Mouse (Mus musculus): ENCODE measurements around the gene Spn.
A peak's percentile ranks its signal among the peaks of the same experiment; 100 is the strongest.

Gene Spn

GRCm38 (mm10) chr7:127140623-127141404 is 3.2 kb upstream of the Spn start:
- DNase-seq (ENCODE audit: low spot score), result no peak

DNA sequence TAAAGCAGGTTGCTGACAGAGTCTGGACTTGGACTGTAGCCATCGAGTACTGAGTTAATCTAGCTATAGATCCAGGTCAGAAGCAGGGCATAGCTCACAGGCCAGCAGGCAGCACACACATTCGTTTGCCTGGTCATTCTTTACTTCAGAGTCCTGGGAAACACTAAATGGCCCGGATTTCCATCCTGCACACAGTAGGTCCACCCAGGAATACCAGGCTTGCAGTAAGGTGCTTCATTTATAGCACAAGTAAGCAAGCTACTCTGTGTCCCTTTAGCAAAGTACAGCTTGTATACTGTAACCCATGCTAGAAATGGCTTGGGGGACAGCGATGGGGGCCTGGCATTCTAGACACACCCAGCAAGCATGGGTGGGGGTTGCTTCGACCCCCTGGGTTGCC is 1.9 kb upstream of the Spn start:
- DNase-seq (ENCODE audit: low spot score), result no peak

DNA sequence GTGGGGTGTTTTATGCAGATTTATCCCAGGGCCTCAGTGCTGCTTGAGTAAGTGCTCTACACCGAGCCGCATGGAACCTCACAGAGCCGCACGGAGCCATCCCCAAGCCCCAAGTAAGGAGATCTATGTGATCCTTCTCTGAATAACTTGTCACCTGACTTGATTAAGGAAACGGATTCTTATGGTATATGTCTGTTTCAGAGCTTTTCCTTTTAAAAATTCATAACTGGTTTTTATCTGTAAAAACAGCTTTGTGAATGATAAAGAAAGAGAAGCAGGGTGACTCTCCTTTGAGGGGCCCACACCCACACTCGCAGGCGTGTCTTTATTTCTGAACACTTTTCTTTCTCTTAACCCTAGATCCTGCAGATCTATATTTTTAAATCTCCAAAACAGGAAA is 1.5 kb upstream of the Spn start:
- no peak for DNase-seq (ENCODE audit: low spot score)

- DNase-seq (ENCODE audit: low spot score), result no peak
Observed at GRCm38 (mm10) chr7:127136181-127137071, 1.2 kb downstream of the Spn start.

GRCm38 (mm10) chr7:127134821-127135447 is 2.7 kb downstream of the Spn start:
- no peak for DNase-seq (ENCODE audit: low spot score)

- DNase-seq (ENCODE audit: low spot score), result no peak
Observed at GRCm38 (mm10) chr7:127133125-127133524, 4.5 kb downstream of the Spn start.

DNA sequence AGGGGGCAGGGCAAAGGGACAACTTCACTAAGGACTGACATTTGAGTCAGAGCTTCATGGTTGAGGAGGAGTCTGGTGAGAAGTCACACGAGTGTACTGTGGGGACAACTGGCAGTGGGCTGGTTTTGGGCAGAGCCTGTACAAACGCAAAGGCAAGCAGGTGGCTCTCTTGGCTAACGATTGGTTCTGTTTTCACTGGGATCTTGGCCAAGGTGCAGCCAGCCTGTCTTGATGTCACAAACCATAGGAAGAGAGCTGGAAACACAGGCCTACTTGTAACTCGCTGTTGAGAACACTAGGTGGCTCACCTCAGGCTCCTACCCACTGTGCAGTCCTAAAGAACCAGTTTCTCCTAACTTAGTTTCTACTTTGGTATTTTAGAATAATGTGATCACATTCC is 8.0 kb downstream of the Spn start:
- DNase-seq (ENCODE audit: low spot score), result peak; percentile 83

DNA sequence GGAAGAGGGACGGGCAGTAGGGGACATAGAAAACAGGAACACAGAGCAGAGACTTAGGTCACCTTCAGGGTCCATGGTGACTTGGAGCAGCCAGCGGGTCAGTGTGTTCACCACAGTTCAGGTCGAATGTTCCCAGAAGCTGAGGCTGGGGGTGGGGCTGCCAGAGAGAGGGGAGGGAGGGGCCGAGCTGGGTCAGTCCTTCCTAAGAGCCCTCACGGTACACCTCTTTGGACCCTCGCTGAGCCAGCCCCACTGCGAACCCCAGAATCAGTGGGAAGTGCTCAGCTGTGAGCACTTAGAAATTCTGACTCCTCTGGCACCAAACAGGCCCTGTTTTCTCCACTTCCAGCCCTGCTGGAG is 15.7 kb downstream of the Spn start, which contains the start of gene Qprt:
Qprt (minus strand) TSS at position 316 of the 360 bp plus-strand sequence.
- DNase-seq (ENCODE audit: low spot score), result no peak

DNA sequence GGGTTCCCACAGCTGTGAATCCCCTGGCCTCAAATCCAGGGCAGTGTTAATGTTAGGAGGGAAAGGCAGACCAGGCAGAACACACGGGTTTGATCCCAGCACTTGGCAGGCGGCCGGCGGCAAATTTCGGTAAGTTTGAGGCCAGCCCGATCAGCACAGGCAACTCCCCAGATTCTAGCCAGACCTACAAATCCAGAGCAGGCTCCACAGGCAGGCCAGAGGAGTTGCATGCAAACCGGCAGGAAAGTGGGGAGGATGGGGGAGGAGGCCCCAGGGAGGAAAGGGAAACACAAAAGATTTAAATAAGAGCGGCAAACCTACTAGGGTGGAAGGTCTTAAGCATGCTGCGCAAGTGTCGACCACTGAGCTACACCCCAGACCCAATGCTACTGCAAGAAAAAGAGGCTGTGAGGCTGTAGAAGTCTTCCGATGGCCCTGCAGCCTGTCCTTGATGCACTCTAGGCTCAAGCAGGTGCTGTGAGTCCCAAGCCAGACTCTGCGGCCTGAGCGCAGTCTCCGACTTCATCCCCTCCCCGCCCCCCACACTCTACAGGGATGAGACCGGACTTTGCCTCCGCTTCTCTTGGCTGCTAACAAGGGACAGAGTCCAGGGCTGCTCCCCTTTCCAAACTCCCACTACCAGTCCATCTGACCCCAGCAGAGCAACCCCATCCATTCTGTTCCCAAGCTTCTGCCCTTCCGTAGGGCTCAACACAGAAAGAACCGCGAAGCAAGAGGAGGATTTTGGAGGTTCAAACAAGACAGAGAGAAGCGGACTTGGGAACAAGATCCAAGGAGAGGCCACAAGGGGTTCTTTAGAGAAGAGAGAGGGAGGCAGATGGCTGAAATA is 16.3 kb downstream of the Spn start:
- DNase-seq (ENCODE audit: low spot score), result no peak

GRCm38 (mm10) chr7:127118671-127119445 is 18.8 kb downstream of the Spn start:
- no peak for DNase-seq (ENCODE audit: low spot score)

- DNase-seq (ENCODE audit: low spot score), result peak; percentile 74
Observed at GRCm38 (mm10) chr7:127117948-127118347, 19.7 kb downstream of the Spn start.

DNA sequence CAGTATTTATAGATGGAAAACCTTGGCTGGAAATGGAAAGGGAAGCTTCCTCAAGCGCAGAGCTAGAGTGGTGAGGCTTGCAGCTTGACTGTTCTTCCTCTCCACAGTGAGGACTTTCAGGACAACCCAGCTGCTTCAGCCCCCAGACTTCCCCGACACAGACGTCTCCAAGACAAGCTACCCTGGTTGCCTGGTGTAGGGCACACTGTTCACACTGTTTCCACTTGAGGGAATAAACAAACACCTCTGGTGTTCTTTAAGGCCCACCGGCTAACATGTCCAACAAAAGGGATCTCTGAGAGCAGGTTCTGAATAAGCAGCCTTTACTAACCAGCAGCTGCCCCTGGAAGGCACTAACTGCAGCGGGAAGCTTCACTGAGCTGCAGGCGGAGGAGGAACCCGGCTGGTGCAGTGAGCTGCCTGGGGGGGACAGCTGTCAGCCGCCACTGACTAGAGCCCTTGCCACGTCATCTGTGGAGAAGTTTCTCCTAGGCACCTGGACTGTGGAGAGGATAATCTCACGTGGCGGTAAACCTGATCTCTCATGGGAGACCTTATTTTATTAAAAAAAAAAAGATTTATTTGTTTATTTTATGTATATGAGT is 21.2 kb downstream of the Spn start:
- no peak for DNase-seq (ENCODE audit: low spot score)

- DNase-seq (ENCODE audit: low spot score), result no peak
Observed at GRCm38 (mm10) chr7:127114920-127115319, 22.7 kb downstream of the Spn start.

GRCm38 (mm10) chr7:127113614-127114259 is 23.9 kb downstream of the Spn start:
- DNase-seq (ENCODE audit: low spot score), result peak; percentile 68

GRCm38 (mm10) chr7:127112921-127113597 is 24.6 kb downstream of the Spn start:
- no peak for DNase-seq (ENCODE audit: low spot score)

GRCm38 (mm10) chr7:127112251-127112841 is 25.3 kb downstream of the Spn start:
- no peak for DNase-seq (ENCODE audit: low spot score)

GRCm38 (mm10) chr7:127111461-127111860 is 26.2 kb downstream of the Spn start:
- peak; percentile 66 for DNase-seq (ENCODE audit: low spot score)

GRCm38 (mm10) chr7:127110239-127111007 is 27.2 kb downstream of the Spn start:
- peak; percentile 83 for DNase-seq (ENCODE audit: low spot score)

Measured in MN1 (cell line).